Mouse (Mus musculus) mature B cell (primary cell): ENCODE data around the gene Pphln1.

Experiments
- in situ Hi-C: fragments of 300-500 bp; cut with MboI; formaldehyde crosslinking; loops from 2 replicates; pipeline ENCODE4 v1.14.3; 2019

Pphln1 gene

DNA sequence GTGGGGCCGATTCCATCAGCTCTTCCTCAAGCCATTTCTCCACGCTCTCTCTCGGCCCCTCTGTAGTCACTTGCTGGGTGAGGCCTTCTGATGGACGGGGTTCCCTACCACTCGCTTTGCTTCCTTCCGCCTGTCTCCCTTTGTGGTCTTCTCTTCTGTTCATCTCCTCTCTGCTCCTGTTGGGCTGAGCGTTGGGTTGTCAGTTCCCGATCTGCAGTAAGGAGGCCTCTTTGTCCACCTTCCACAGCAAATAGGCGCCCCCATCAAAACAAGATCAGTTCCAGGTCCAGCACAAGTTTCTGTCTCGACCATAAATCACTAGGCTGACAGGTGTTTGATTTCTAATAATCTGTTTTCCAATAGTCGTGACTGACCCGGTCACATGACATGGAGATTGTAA is 37.8 kb downstream of the Pphln1 start:
- in situ Hi-C loops = no loop called here

DNA sequence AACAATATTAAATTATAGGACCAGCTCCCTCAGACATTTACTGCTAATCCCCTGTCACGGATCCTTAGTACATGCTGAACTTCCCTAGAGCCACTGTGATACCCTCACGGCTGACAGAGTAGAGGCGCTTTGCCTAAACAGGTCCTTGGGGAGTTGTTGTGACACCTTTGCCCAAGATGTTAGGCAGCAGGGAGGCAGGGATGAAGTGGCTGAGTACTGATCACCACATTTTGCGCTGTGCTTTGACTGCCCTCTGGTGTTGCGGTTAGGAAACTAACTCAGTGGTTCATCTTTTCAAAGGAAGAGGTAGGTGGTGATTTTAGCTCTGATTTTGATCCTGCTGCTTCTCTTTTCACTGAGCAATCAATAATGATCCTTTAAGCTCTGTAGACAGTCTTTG is 40.5 kb downstream of the Pphln1 start:
- in situ Hi-C loops = no loop called here

DNA sequence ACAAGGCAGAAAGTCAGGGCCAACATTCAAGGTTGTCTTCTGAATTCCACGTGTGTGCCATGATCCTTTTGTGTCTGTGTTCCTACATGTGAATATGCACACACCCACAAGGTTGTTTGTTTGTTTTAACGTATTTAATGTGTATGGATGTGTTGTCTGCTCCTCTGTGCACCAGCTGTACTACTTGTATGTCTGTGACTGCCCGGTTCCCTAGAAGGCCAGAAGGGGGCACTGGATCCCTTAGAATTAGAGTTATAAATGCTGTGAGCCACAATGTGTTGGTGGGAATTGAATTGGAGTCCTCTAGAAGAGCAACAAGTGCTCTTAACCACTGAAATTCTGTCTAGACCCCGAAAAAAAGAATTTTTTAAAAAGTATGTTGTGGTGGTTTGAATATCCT is 44.1 kb downstream of the Pphln1 start:
- in situ Hi-C loops = no loop called here

DNA sequence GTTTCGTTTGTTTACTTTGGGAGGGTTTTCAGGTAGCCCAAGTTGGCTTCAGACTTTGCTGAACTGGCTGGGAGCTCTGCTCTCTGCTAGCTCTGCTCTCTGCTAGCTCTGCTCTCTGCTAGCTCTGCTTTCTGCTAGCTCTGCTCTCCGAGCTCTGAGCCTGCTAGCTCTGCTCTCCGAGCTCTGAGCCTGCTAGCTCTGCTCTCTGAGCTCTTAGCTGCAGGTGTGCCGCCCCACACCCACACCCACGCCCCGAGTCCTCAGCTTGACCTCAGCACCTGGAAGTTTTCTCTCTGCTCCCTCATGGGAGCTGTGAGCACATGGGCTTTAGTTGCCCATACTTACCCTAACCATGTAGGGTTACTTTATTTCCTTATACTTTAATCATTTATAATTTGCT is 45.5 kb downstream of the Pphln1 start:
- in situ Hi-C loops = no loop called here

DNA sequence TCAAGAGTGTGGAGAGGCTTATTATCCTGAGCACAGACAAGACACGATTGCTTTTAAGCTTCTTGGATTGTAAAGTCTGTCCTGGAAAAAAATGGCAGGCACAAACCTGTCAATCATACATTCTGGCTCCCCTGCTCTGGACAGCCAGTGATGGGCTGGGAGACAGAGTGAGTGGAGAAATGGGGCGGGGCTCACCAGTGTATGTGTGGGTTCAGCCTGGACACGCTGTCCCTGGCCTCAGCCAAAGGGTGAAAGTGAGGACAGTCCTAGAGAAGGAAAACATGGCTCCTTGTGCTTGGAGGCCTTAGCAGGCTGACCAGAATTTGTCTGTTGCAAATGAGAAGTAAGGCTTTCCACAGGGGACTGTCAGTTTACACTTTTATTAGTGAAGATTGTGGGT is 50.7 kb downstream of the Pphln1 start:
- in situ Hi-C loops = no loop called here

DNA sequence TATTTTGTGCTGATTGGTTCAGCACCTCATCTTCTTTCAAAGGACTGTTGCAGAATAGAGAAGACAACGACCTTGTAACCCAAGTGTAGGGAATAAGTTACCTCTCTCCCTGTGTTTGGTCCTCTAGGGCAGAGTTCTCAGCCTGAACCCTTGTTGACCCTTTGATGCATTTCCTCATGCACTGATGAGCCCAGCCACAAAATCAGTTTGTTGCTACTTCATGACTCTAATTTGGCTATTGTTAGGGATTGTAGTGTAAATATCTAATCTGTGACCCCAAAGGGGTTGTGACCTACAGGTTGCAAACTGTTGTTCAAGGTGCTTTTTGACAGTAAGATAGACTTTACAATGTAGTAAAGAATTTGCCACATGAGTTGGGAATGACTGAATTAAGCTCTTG is 55.1 kb downstream of the Pphln1 start:
- in situ Hi-C loops = no loop called here

DNA sequence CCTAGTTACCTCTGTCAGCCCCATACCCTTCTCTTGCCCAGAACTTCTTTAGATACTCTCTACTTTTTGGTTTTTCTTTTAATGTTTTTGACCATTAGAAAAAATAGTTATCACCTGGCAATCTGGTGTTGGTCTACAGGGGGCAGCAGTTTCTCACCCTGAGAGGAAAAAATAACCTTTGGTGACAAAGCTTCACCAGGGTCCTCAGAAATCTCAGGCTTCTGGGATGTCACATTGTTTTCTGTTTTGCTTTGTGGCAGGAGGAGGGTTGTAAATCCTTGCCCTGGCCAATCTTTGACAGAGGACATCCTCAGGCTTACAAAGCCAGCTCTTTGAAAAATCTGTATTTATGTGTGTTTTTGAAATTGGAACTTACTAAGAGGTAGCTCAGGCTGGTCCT is 57.9 kb downstream of the Pphln1 start:
- in situ Hi-C loops = no loop called here

DNA sequence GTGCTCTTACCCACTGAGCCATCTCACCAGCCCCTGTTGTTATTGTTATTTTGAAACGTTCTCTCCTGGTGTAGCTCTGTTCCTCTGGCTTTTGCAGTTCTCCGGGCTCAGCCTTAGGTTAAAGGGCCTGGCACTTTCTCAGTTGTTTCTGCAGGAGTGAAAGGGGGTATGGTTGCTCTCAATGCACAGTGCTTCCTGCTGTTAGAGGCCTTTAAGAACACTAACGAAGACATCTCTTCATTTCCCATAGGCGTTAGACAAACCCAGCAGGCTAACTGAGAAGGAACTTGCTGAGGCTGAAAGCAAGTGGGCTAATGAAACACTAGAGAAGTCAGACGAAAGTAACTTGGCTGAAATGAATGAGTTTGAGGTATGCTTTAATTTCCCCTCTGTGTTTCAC is 61.3 kb downstream of the Pphln1 start:
- in situ Hi-C loops = no loop called here

DNA sequence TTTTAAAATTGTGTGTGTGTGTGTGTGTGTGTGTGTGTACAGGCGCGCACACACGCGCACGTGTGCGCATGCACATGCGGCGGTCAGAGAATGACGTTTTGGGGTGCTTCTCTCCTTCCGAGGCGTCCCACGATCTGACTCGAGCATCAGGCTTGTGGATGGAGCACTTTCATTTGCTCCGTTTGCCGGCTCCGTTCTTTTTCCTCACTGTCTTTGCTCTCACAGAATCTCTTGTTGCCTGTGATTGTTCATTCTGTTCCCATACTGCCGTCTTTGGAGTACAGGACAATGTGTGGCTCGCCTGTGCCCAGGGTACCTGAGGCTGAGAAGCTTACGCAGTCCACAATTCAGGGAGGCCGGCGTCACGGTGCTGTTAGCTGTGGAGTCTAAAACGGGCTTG is 62.9 kb downstream of the Pphln1 start:
- in situ Hi-C loops = no loop called here

DNA sequence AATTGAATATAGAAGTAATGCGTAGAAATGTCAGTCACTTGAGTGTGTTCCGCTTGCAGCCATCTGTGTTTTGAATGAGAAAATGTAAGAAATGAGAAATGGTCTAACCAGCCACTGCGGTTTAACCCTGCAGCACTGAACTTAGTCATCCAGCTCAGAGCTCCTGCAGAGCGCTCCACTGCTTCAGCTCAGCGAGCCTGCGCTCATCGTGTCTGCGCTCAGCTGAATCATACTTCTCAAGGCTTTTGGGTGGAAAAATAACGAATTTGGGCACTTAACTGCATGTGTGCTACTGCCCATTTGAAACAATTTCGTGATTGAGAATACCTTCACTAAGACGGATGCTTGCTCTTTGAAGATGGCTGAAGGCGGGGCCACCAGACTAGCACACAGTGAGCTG is 73.5 kb downstream of the Pphln1 start:
- in situ Hi-C loops = no loop called here

DNA sequence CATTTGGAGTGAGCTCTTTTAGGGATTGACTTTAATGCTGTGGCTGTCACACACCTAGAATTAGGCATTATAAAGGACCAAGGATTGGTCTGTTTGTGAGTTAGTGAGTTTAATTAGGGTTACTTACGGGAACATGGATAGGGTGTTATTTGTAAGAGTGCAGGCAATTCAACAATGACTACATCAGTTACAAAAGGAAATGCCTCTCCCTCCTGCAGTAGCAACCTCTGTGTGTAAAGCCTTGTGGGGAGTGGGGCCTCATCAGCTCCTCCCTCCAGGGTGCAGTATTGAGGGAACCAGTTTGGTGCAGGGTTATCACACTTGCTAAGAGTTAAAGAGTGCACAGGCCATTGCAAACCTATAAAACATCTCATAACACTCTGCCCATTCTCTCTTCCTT is 73.9 kb downstream of the Pphln1 start:
- in situ Hi-C loops = no loop called here

DNA sequence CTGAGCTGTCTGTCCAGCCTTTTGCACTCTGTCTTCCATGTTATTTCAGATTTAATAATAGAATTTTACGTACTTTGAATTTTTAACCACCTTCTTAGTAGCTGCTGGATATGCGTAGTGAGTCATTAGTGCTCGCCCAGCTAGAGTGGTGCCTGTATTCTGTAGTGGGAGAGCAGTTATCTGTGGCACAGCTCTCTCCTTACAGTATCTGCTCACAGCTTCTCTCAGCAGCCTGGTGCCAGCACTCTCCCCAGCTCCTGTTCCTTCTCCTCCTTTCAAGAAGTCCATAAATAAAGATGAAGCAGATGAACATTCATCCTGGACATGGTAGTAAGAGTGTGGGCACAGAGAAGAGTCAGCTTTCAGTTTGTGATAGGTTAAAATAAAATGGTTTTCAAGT is 76.1 kb downstream of the Pphln1 start:
- in situ Hi-C loops = no loop called here

DNA sequence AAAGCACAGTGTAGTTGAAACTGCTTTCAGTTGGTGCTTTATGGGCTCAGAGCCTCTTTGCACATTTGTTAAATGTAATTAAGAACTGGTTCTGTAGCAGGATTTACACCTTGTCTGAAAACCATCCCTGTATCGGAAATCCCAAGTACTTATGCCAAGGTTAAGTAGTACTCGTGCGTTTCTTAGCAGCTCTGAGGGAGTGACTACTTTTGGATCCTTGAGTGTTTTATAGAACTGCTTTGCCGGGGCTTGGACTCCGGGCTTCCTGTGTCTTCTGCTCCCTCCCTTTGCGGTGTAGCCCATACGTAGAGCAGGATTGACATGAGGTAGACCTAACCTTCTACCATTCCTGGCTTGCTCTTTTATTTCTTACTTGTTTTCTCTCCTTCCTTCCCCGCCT is 77.5 kb downstream of the Pphln1 start:
- in situ Hi-C loops = no loop called here

DNA sequence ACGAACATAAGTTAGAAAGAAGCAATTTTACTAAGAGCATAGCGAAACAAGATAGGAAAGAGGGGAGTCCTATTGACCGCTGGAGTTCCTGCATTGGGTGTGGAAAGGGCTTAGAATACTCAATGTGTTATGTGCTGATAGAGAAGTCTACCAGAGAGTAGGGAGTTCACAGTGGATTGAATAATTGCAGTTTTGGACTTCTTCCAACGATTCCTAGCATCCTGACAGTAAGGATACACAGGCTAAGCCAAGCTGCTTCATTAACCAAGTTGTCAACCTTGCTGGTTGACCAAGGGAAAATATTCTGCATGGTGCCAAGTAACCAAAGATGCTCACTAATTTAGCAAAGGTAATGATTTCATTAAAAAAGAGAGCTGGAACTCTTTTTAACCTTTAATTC is 79.6 kb downstream of the Pphln1 start:
- in situ Hi-C loops = no loop called here

DNA sequence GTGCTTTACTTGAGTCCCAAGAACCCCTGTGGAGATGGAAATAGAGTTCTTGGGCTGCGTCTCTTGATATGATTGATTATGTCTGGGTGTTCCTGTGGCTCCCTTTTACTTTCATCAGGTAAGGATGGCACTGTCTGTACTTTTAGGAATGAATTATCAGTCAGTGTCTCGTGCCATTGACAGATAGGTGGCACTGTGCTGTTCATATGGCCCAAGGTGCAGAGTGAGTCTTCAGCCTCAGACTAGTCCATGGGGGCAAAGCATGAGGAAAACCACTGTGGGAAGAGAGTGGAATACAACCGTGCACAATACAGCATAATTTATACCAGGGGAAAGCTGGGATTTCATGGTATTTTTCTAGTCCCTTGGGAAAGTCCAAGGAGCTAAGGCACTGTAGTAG is 80.5 kb downstream of the Pphln1 start:
- in situ Hi-C loops = no loop called here

DNA sequence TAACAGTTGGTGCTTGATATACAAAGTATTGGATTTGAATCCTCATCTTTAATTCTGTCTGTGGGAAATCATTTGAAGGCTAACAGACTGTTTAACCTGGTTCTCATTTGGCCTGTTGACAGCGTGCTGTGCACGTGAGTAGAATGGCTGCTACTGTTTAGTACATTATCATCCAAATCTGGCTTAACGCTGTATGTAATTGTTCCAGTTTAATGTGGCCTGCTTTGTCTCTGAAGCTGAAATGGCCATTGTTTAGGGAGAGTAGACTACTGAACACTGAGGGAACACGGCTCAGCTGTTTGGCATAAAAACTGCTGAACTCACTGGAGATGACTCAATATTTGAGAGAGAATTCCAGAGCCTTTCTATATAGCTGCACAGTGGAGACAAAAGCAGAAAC is 81.3 kb downstream of the Pphln1 start:
- in situ Hi-C loops = no loop called here

DNA sequence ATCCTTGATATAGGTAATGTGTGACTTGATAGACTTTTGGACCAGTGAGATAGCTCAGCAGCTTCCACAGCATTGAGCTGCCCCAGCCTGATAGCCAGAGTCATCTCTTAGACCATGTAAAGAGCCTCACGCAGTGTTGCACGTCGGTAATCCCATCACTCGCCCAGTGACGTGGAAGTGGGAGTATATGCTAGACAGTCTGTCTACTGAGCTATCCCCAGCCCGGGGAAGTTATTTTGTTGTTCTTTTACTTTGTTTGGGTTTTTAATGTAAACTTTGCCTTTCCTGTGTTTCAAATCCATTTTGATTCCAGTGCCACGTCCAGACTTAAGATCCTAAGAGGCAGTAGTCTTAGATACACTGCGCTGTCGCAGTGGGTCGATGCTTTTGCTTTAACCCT is 83.0 kb downstream of the Pphln1 start:
- in situ Hi-C loops = no loop called here

DNA sequence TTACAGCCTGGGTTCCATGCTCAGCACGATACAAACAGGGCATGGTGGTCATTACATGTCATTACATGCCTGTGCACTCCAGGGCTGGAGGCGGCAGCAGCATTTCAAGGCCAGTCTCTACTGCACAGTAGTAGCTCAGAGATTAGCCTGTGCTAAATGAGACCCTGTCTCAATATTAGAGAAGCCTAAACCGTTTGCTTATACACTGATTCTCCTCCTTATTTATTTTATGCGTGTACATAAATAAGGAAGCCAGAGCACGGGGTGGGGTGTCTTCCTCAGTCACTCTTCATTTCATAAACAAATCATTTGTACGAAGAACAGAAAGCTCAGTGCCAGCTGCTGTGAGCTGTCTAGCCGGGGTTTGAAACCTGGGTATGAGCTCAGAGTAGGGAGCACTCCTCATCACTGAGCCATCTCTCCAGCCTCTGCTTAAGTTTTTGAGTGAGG is 86.1 kb downstream of the Pphln1 start:
- in situ Hi-C loops = no loop called here

DNA sequence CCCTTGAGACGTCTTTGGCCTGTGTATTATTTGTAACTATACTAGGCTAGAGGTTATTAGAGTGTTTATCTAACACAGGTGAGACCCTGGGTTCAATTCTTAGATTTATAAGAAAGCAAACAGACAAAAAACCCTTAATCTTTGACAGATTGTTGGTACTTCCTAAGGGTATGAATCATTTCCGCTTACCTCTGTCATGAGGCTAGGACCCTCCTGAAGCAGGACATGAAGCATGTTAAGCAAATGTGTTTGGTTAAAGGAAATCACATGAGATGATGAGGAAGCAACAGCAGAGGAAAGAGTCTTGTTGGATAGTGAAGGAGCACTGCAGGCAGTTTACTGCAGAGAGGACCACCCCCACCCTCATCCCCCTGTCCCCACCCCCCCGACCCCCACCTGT is 87.1 kb downstream of the Pphln1 start:
- in situ Hi-C loops = no loop called here

DNA sequence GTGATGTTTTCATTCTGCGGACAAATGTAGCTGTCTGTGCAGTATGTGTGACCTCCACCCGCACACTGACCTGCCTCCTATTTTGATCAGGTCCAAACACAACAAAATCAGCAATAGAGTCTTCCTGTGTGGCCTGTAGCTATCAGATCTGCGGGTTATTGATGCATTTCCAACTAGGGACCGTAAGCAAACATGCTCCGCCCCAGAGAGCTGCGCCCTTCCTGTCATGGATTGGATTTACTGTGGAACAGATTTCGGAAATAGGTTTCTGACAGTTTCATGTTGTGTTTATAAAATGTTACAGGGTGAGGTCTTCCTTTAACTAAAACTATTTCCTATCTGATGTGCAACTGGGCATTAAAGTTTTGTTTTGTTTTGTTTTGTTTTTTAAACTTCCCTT is 87.9 kb downstream of the Pphln1 start:
- in situ Hi-C loops = no loop called here

DNA sequence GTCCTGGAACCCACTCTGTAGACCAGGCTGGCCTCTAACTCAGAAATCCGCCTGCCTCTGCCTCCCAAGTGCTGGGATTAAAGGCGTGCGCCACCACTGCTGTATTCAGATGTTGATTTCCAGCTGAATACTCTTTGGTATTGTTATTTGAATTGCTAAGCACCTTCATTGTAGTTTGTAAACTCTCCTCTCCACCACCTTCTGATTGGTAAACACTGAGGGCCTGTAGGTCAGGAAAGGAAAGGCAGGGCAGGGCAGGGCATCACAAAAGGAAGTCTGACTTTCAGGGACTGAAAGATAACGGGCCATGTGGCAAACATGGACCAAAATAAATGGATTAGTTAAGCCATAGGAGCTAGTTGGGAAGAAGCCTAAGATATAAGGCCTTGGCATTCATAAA is 91.4 kb downstream of the Pphln1 start:
- in situ Hi-C loops = no loop called here

DNA sequence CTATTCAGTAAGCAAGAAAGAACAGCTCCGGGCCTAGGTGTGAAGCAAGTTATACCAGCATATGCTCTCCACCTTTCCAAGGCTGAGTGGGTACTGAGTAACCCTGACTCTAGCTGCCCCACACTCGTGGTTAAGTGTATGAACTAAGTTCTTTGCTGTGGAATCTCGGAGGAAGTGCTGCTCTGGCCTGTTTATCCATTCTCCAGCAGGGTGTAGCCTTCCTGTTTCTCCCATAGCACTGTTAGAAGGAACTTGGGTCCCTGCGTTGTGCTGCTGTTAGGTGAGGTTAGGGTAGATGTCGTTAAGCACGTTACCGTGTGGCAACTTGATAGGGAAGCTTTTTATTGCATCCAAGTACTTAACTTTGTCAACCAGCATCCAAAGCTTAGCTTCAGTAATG is 96.5 kb downstream of the Pphln1 start:
- in situ Hi-C loops = no loop called here

DNA sequence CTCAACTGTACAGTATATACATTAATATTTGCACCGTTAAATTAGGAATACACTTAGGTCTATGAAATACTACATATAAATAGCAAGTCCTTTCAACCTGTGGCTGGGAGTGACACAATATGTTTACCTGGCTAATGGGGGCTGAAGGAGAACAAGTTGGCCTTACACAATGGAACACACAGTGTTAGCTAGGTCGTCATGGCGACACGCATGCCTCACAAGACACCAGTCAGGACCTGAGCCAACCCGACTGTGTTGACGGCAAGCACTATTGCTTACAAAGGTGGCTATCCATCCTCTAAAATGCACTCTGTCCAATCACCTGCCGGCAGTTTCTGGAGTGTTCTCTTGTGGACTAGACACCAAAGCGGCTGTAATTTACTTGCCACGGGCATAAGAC is 101.7 kb downstream of the Pphln1 start:
- in situ Hi-C loops = no loop called here

DNA sequence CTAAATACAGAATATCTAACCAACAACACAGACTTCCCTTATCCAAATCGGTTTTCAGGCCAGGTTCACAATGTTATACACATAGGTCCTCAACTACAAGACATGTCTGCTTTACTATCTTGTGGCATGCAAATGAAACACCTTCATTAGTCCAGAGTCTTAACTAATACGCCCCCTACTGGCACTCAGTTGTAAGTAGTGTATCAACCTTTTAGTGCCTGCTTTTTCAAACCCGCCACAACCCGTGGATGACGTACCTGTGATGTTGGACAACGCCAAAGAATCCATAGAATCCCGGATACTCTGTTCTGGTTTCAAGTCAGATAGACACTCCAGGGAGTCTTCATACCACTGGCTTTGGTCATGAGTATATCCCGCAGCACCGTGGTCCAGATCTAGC is 104.6 kb downstream of the Pphln1 start:
- in situ Hi-C loops = no loop called here

DNA sequence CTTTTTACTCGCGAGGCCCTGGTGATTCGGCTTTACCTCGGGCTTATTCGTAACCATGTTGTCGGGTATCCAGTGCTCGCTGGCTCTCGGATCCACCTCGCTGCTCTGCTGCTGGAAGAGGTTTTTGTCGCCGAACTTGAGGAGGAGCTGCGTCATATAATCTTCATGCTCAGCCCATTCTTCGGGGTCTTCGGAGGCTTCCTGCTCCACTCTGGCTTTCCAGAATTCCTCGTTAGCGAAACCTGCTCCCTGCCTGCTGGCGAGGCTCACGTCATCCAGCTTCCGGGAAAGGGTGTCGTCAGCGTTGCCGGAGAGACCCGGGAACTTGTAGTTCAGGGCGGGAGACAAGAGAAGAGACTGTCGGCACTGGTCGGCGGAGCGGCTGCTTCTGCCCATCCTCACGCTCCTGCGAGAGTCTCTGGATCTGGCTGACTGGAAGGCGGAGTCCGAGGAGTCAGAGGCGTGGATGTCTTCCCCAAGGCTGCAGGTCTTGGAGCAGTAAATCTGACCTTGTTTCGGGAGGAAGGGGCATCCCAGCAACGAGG is 105.1 kb downstream of the Pphln1 start:
- in situ Hi-C loops = no loop called here
